Comparison of ENCODE assay signal across 9 mouse cellular contexts in the genomic region with DNA sequence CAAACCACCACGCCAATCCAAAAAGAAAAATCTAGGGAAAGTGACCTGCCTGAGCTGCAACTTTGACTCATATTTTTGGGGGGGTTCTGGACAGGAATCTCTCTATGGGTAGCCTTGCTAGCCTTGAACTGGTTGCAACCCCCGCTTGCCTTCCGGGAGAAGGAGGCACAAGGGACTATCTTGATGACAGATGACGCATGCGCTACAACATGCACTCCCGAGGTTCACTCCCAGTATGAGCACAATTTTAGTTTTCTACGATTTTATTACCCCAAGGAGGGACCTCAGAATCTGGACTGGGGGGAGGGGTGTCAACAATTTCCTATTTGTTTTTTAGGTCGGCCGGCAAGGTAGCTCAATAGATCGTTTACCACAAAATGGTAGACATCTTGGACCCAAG. TPM values are rescaled to one million over a fixed set of nuclear protein-coding genes. Genes with fewer than 3 reads are reported as not detected.
DNase-seq lines count a peak whose midpoint lies in the region; ATAC-seq and TF ChIP-seq lines count a peak whose summit lies in the region.
"Had no signal": no experiment of that assay in that cellular context is flagged by ENCODE, and none has a peak within 500 bp of the region (broad histone marks: within the 10 kb centered on the region; RNA-seq: fewer than 3 reads in every experiment).

No protein-coding gene starts in this region.

- H3K4me3 ChIP-seq in gastrocnemius, adult 2 months, result peak overlapping the region; percentile 76
- peak overlapping the region; percentile 90 for H3K4me3 ChIP-seq in embryonic facial prominence, embryonic 12.5 days
- H3K4me3 ChIP-seq in intestine, postnatal 0 days (ENCODE audit: low read depth, low read length), result peak overlapping the region; percentile 54
- peak overlapping the region; percentile 88 for H3K4me3 ChIP-seq in neural tube, embryonic 12.5 days

- peaks cover 27% of the 10 kb centered on the region for H3K36me3 ChIP-seq in embryonic facial prominence, embryonic 12.5 days
- H3K36me3 ChIP-seq in intestine, postnatal 0 days (ENCODE audit: control insufficient read depth, insufficient read depth), result peaks cover 21% of the 10 kb centered on the region
- peaks cover 31% of the 10 kb centered on the region for H3K36me3 ChIP-seq in neural tube, embryonic 12.5 days

- H3K9ac ChIP-seq in embryonic facial prominence, embryonic 12.5 days, result peak overlapping the region; percentile 95
- H3K9ac ChIP-seq in intestine, postnatal 0 days (ENCODE audit: low read depth, low read length), result peak overlapping the region; percentile 61; the same call in 1 of the 2 replicates
- H3K9ac ChIP-seq in neural tube, embryonic 12.5 days, result peak overlapping the region; percentile 94

- H3K4me2 ChIP-seq in embryonic facial prominence, embryonic 12.5 days (replicated peaks), result peak overlapping the region; percentile 89
- H3K4me2 ChIP-seq in intestine, postnatal 0 days (replicated peaks; ENCODE audit: low read depth), result peak overlapping the region; percentile 73
- peak overlapping the region; percentile 77 for H3K4me2 ChIP-seq in neural tube, embryonic 12.5 days (replicated peaks)

- intact Hi-C loops in gastrocnemius, adult 2 months (cut with DNase I), result no loop called here
- intact Hi-C loops in gastrocnemius, postnatal 36 days (cut with DNase I), result no loop called here

- H3K9me3 ChIP-seq in embryonic facial prominence, embryonic 12.5 days, result no peaks in the 10 kb centered on the region
- H3K9me3 ChIP-seq in intestine, postnatal 0 days (ENCODE audit: control insufficient read depth), result no peaks in the 10 kb centered on the region
- H3K9me3 ChIP-seq in neural tube, embryonic 12.5 days, result no peaks in the 10 kb centered on the region

- no peak for ATAC-seq in embryonic facial prominence, embryonic 12.5 days (ENCODE audit: insufficient number of reproducible peaks, insufficient read depth, low FRiP score, low TSS enrichment)
- no peak for ATAC-seq in intestine, postnatal 0 days
- no peak for ATAC-seq in neural tube, embryonic 12.5 days (ENCODE audit: low FRiP score, low read depth)

- H3K27ac ChIP-seq in gastrocnemius, adult 2 months, result peak overlapping the region; percentile 98
- H3K27ac ChIP-seq in embryonic facial prominence, embryonic 12.5 days, result no peak overlapping the region
- H3K27ac ChIP-seq in intestine, postnatal 0 days (ENCODE audit: low read depth, low read length), result peak overlapping the region; percentile 91
- H3K27ac ChIP-seq in neural tube, embryonic 12.5 days, result no peak overlapping the region

- no peak for TF ChIP-seq CTCF in gastrocnemius, adult 2 months (IDR thresholded peaks at IDR 0.05)
- no peak for TF ChIP-seq CTCF in intestine, postnatal 0 days (IDR thresholded peaks at IDR 0.05; ENCODE audit: low read depth)

- 44% methylated on average over 10 of the region's 10 CpGs for WGBS in embryonic facial prominence, embryonic 12.5 days
- WGBS in intestine, postnatal 0 days, result 13% methylated on average over 10 of the region's 10 CpGs
- WGBS in neural tube, embryonic 12.5 days, result 43% methylated on average over 10 of the region's 10 CpGs

- no peaks in the 10 kb centered on the region for H3K27me3 ChIP-seq in embryonic facial prominence, embryonic 12.5 days
- no peaks in the 10 kb centered on the region for H3K27me3 ChIP-seq in intestine, postnatal 0 days (replicated peaks; ENCODE audit: control insufficient read depth, insufficient read depth, low read length)
- H3K27me3 ChIP-seq in neural tube, embryonic 12.5 days (replicated peaks), result no peaks in the 10 kb centered on the region
- H3K27me3 ChIP-seq: Patski had no signal

- H3K4me1 ChIP-seq in embryonic facial prominence, embryonic 12.5 days, result peaks cover 11% of the 10 kb centered on the region
- H3K4me1 ChIP-seq in intestine, postnatal 0 days (replicated peaks; ENCODE audit: control insufficient read depth, insufficient read depth, low read length), result 0 out of 2 replicates have a peak, but pooled peaks cover 3% of the 10 kb centered on the region
- peaks cover 14% of the 10 kb centered on the region for H3K4me1 ChIP-seq in neural tube, embryonic 12.5 days

- DNase-seq in gastrocnemius, adult 2 months, result no peak
- DNase-seq in gastrocnemius, postnatal 36 days, result no peak
- DNase-seq in CD4-positive helper T cell, adult 2 months (ENCODE audit: low read depth, low spot score), result peak; percentile 29
- DNase-seq in ovary, postnatal 36 days (ENCODE audit: low spot score), result no peak
- DNase-seq in T-cell, adult 2 months (ENCODE audit: low spot score), result no peak

RNA-seq across cellular contexts. Expression of a gene that starts 1.0 kb away (rescaled TPM):
- total RNA-seq in gastrocnemius, adult 2 months (2021), result 100 to 1,000 TPM; 604 to 698 TPM
- 100 to 1,000 TPM; 563 to 618 TPM for total RNA-seq in gastrocnemius, postnatal 36 days (2021)
- 862 and 908 TPM in 2 replicates for polyA plus RNA-seq in embryonic facial prominence, embryonic 12.5 days (2016; fragmentation: Nextera tagmentation; extraction: Ambion mirVana)
- 1,534 and 1,607 TPM in 2 replicates for polyA plus RNA-seq in intestine, postnatal 0 days (2015; fragmentation: Nextera tagmentation; extraction: Ambion mirVana)
- polyA plus RNA-seq in neural tube, embryonic 12.5 days (2016; fragmentation: Nextera tagmentation; extraction: Ambion mirVana), result 806 and 883 TPM in 2 replicates

RNA-seq across cellular contexts. Expression of a gene that starts 9.3 kb away (rescaled TPM):
- under 1 TPM; 0.20 to 0.45 TPM for total RNA-seq in gastrocnemius, adult 2 months (2021)
- under 1 TPM; 0.23 to 0.27 TPM for total RNA-seq in gastrocnemius, postnatal 36 days (2021)
- 11.5 and 12.3 TPM in 2 replicates for polyA plus RNA-seq in embryonic facial prominence, embryonic 12.5 days (2016; fragmentation: Nextera tagmentation; extraction: Ambion mirVana)
- 1.8 and 2.4 TPM in 2 replicates for polyA plus RNA-seq in intestine, postnatal 0 days (2015; fragmentation: Nextera tagmentation; extraction: Ambion mirVana)
- 10.0 and 10.8 TPM in 2 replicates for polyA plus RNA-seq in neural tube, embryonic 12.5 days (2016; fragmentation: Nextera tagmentation; extraction: Ambion mirVana)

RNA-seq across cellular contexts. Expression of a gene that starts 12.1 kb away (rescaled TPM):
- 100 to 1,000 TPM; 314 to 437 TPM for total RNA-seq in gastrocnemius, adult 2 months (2021)
- total RNA-seq in gastrocnemius, postnatal 36 days (2021), result 100 to 1,000 TPM; 374 to 387 TPM
- 0.14 and 0.24 TPM in 2 replicates for polyA plus RNA-seq in embryonic facial prominence, embryonic 12.5 days (2016; fragmentation: Nextera tagmentation; extraction: Ambion mirVana)
- polyA plus RNA-seq in intestine, postnatal 0 days (2015; fragmentation: Nextera tagmentation; extraction: Ambion mirVana), result not detected in 2 replicates
- 0.24 and 0.38 TPM in 2 replicates for polyA plus RNA-seq in neural tube, embryonic 12.5 days (2016; fragmentation: Nextera tagmentation; extraction: Ambion mirVana)

RNA-seq across cellular contexts. Expression of a gene that starts 22.1 kb away (rescaled TPM):
- not detected for total RNA-seq in gastrocnemius, adult 2 months (2021)
- under 1 TPM; 0.48 to 0.52 TPM for total RNA-seq in gastrocnemius, postnatal 36 days (2021)
- polyA plus RNA-seq in embryonic facial prominence, embryonic 12.5 days (2016; fragmentation: Nextera tagmentation; extraction: Ambion mirVana), result 4.2 and 4.5 TPM in 2 replicates
- 3.3 and 3.8 TPM in 2 replicates for polyA plus RNA-seq in intestine, postnatal 0 days (2015; fragmentation: Nextera tagmentation; extraction: Ambion mirVana)
- polyA plus RNA-seq in neural tube, embryonic 12.5 days (2016; fragmentation: Nextera tagmentation; extraction: Ambion mirVana), result 4.7 and 5.0 TPM in 2 replicates

RNA-seq across cellular contexts. Expression of a gene that starts 39.5 kb away (rescaled TPM):
- total RNA-seq in gastrocnemius, adult 2 months (2021), result 10 to 100 TPM in 1 of 2 experiments, 1 to 10 TPM in 1; 6.5 to 11.0 TPM
- total RNA-seq in gastrocnemius, postnatal 36 days (2021), result 1 to 10 TPM; 5.0 to 5.9 TPM
- polyA plus RNA-seq in embryonic facial prominence, embryonic 12.5 days (2016; fragmentation: Nextera tagmentation; extraction: Ambion mirVana), result 84.3 and 88.4 TPM in 2 replicates
- polyA plus RNA-seq in intestine, postnatal 0 days (2015; fragmentation: Nextera tagmentation; extraction: Ambion mirVana), result 14.6 and 15.1 TPM in 2 replicates
- polyA plus RNA-seq in neural tube, embryonic 12.5 days (2016; fragmentation: Nextera tagmentation; extraction: Ambion mirVana), result 43.9 and 44.6 TPM in 2 replicates

Comparison
In these comparisons a context has a peak if more than half of its experiments do, and no peak if none do; other contexts are left out.
1. H3K27ac ChIP-seq: peak in gastrocnemius, adult 2 months (single experiment) and intestine, postnatal 0 days (single experiment); none in embryonic facial prominence, embryonic 12.5 days (single experiment) and neural tube, embryonic 12.5 days (single experiment).
2. Peak in every context shown above with its lines, with median percentiles within 50 percentile points of each other: H3K4me3 ChIP-seq, H3K4me2 ChIP-seq and H3K9ac ChIP-seq.